Mouse (Mus musculus) MEL-GATA-1-ER (cell line): Measurements from ENCODE around the gene Ptprd.

Experiments used
- DNase-seq: peaks from one replicate; pipeline ENCODE4 v3.0.0-alpha.2; 2012; ENCODE audit warnings: low read depth; ENCODE audit errors: extremely low read depth

Gene Ptprd

GRCm38 (mm10) chr4:75962916-75963315, 2248.8 kb downstream of the Ptprd start:
- no peak for DNase-seq

GRCm38 (mm10) chr4:75961865-75962264, 2249.9 kb downstream of the Ptprd start:
- DNase-seq = no peak

GRCm38 (mm10) chr4:75953349-75954060, 2258.3 kb downstream of the Ptprd start:
- DNase-seq = no peak

GRCm38 (mm10) chr4:75950582-75950981, 2261.2 kb downstream of the Ptprd start:
- DNase-seq = no peak

GRCm38 (mm10) chr4:75894871-75895270, 2316.9 kb downstream of the Ptprd start:
- no peak for DNase-seq
